Mouse (Mus musculus) spleen, adult 2 months (tissue): Measurements from ENCODE around the gene Ccdc9.
A peak's percentile ranks its signal among the peaks of the same experiment; 100 is the strongest.

Source experiments
- CTCF ChIP-seq: fragments of 200-500 bp; IDR thresholded peaks from 2 replicates; pipeline ENCODE4 v1.5.1; 2011; ENCODE audit warnings: mild to moderate bottlenecking, inconsistent platforms; ENCODE audit not compliant: insufficient read depth, insufficient read length, insufficient replicate concordance; ENCODE audit errors: extremely low read depth
- POLR2A ChIP-seq: fragments of 200-500 bp; IDR thresholded peaks from 2 replicates; pipeline ENCODE4 v1.6.1; 2011; ENCODE audit warnings: low read depth, low read length, inconsistent platforms

GRCm38 (mm10) chr7:16310020-16310520 is 23.5 kb upstream of the Ccdc9 start:
- no peak for TF ChIP-seq POLR2A
- TF ChIP-seq CTCF, result peak; percentile 81
